Mouse (Mus musculus) liver, embryonic 13.5 days (tissue): ENCODE results near the gene Cenpp. TPM values are rescaled to one million over a fixed set of nuclear protein-coding genes. Genes with fewer than 3 reads are reported as not detected.

Source experiments
- ATAC-seq: fragments of 200-750 bp; cut with Nextera tagmentation; 2 replicates; pipeline ENCODE4 v1.8.0; 2017; ENCODE audit warnings: low read depth, mild to moderate bottlenecking, moderate number of reproducible peaks, moderate library complexity
- DNase-seq: peaks from one replicate; pipeline ENCODE4 v3.0.0; 2022
- H3K27ac ChIP-seq: fragments of 300-500 bp; sonication (generic); 2 replicates; pipeline ENCODE4 v1.5.1; 2015; ENCODE audit warnings: moderate library complexity, mild to moderate bottlenecking, inconsistent platforms
- H3K27me3 ChIP-seq: fragments of 300-500 bp; sonication (generic); 2 replicates; pipeline ENCODE4 v1.6.1; 2015; ENCODE audit warnings: mild to moderate bottlenecking, inconsistent platforms
- H3K36me3 ChIP-seq: fragments of 300-500 bp; sonication (generic); 2 replicates; pipeline ENCODE4 v1.6.1; 2015; ENCODE audit warnings: mild to moderate bottlenecking, inconsistent platforms
- H3K4me1 ChIP-seq: fragments of 300-500 bp; sonication (generic); replicated peaks from 2 replicates; pipeline ENCODE4 v1.6.1; 2015; ENCODE audit warnings: inconsistent platforms
- H3K4me2 ChIP-seq: fragments of 300-500 bp; sonication (generic); 2 replicates; pipeline ENCODE4 v1.6.1; 2015; ENCODE audit warnings: inconsistent platforms, mild to moderate bottlenecking, moderate library complexity
- H3K4me3 ChIP-seq: fragments of 300-500 bp; sonication (generic); replicated peaks from 2 replicates; pipeline ENCODE4 v1.5.1; 2015; ENCODE audit warnings: mild to moderate bottlenecking, inconsistent platforms
- H3K9ac ChIP-seq: fragments of 300-500 bp; sonication (generic); 2 replicates; pipeline ENCODE4 v1.6.1; 2015; ENCODE audit warnings: mild to moderate bottlenecking, inconsistent platforms
- H3K9me3 ChIP-seq: fragments of 300-500 bp; sonication (generic); replicated peaks from 2 replicates; pipeline ENCODE4 v1.6.1; 2016; ENCODE audit warnings: inconsistent platforms
- WGBS: fragments of 180-500 bp; shearing (Covaris S2); methylation state at CpG from one replicate; pipeline ENCODE4 v1.1.7; 2015; ENCODE audit not compliant: insufficient replicate concordance; 5-methylcytosine and 5-hydroxymethylcytosine counted together
- polyA plus RNA-seq: library from polyadenylated mRNA; unstranded; fragments of >200 nt; fragmentation: Nextera tagmentation; extraction: Ambion mirVana; gene quantifications from 2 replicates; pipeline ENCODE4 v1.2.1, GENCODE M21; 2015

Cenpp gene
- polyA plus RNA-seq, 1 experiment from 2014 or later, result 33.8 TPM

GRCm38 (mm10) chr13:49471981-49472675 lies 180.5 kb downstream of the Cenpp start:
- 56% methylated on average over 4 of the region's 4 CpGs for WGBS
- no peak for ATAC-seq

GRCm38 (mm10) chr13:49470806-49471205 lies 181.8 kb downstream of the Cenpp start:
- Histone ChIP-seq H3K9me3 (no peaks in the 10 kb centered on the region), H3K4me3 (no peak overlapping the region), H3K36me3 (peaks cover 3% of the 10 kb centered on the region), H3K4me2 (no peak overlapping the region), H3K4me1 (peaks cover 29% of the 10 kb centered on the region), H3K27me3 (no peaks in the 10 kb centered on the region), H3K9ac (no peak overlapping the region), H3K27ac (no peak overlapping the region)
- 42% methylated on average over 4 of the region's 4 CpGs for WGBS
- no peak for DNase-seq
- ATAC-seq, result no peak

More at GRCm38 (mm10) chr13:49471981-49472675, 180.5 kb downstream of the Cenpp start:
- Histone ChIP-seq H3K27ac (no peak overlapping the region), H3K27me3 (no peaks in the 10 kb centered on the region), H3K4me2 (no peak overlapping the region), H3K4me1 (peaks cover 16% of the 10 kb centered on the region; the same call in 1 of the 2 replicates), H3K9ac (no peak overlapping the region), H3K36me3 (no peaks in the 10 kb centered on the region), H3K4me3 (no peak overlapping the region), H3K9me3 (no peaks in the 10 kb centered on the region)
- no peak for DNase-seq

GRCm38 (mm10) chr13:49470319-49470718 lies 182.3 kb downstream of the Cenpp start:
- Histone ChIP-seq H3K27ac (no peak overlapping the region), H3K4me2 (no peak overlapping the region), H3K9me3 (no peaks in the 10 kb centered on the region), H3K36me3 (peaks cover 7% of the 10 kb centered on the region), H3K9ac (no peak overlapping the region), H3K27me3 (no peaks in the 10 kb centered on the region), H3K4me1 (peaks cover 34% of the 10 kb centered on the region), H3K4me3 (no peak overlapping the region)
- ATAC-seq (no peak), DNase-seq (no peak)
- WGBS, result 64% methylated on average over 4 of the region's 4 CpGs

GRCm38 (mm10) chr13:49469002-49469401 lies 183.6 kb downstream of the Cenpp start:
- no peaks in the 10 kb centered on the region for H3K27me3 ChIP-seq
- no peaks in the 10 kb centered on the region for H3K9me3 ChIP-seq
- 74% methylated on average over 5 of the region's 5 CpGs for WGBS
- H3K27ac ChIP-seq, result no peak overlapping the region
- ATAC-seq (no peak), DNase-seq (no peak)
- H3K4me1 ChIP-seq, result peaks cover 35% of the 10 kb centered on the region
- H3K36me3 ChIP-seq, result peaks cover 21% of the 10 kb centered on the region
- H3K9ac ChIP-seq, result no peak overlapping the region
- H3K4me3 ChIP-seq, result no peak overlapping the region
- H3K4me2 ChIP-seq, result no peak overlapping the region

GRCm38 (mm10) chr13:49467585-49467984 lies 185.0 kb downstream of the Cenpp start:
- no peak overlapping the region for H3K4me3 ChIP-seq
- no peak overlapping the region for H3K9ac ChIP-seq
- H3K27ac ChIP-seq, result no peak overlapping the region
- DNase-seq, result no peak
- H3K4me1 ChIP-seq, result peaks cover 35% of the 10 kb centered on the region
- no peak overlapping the region for H3K4me2 ChIP-seq
- peaks cover 31% of the 10 kb centered on the region for H3K36me3 ChIP-seq
- H3K27me3 ChIP-seq, result no peaks in the 10 kb centered on the region
- no peak for ATAC-seq
- 62% methylated on average over 2 of the region's 2 CpGs for WGBS
- no peaks in the 10 kb centered on the region for H3K9me3 ChIP-seq

GRCm38 (mm10) chr13:49466393-49467075 lies 186.1 kb downstream of the Cenpp start:
- ATAC-seq (no peak), DNase-seq (no peak)
- 73% methylated on average over 11 of the region's 11 CpGs for WGBS
- H3K27ac ChIP-seq, result no peak overlapping the region
- H3K27me3 ChIP-seq, result no peaks in the 10 kb centered on the region
- peaks cover 41% of the 10 kb centered on the region for H3K36me3 ChIP-seq
- peaks cover 26% of the 10 kb centered on the region for H3K4me1 ChIP-seq
- H3K4me2 ChIP-seq, result no peak overlapping the region
- H3K4me3 ChIP-seq, result no peak overlapping the region
- no peaks in the 10 kb centered on the region for H3K9me3 ChIP-seq
- no peak overlapping the region for H3K9ac ChIP-seq

- ATAC-seq, result peak; percentile 67
- no peak overlapping the region for H3K4me3 ChIP-seq
- H3K27ac ChIP-seq, result no peak overlapping the region
- no peaks in the 10 kb centered on the region for H3K9me3 ChIP-seq
- H3K36me3 ChIP-seq, result peaks cover 48% of the 10 kb centered on the region
- DNase-seq, result no peak
- H3K4me1 ChIP-seq, result peaks cover 24% of the 10 kb centered on the region
- WGBS, result 55% methylated on average over 4 of the region's 4 CpGs
- H3K27me3 ChIP-seq, result no peaks in the 10 kb centered on the region
- H3K4me2 ChIP-seq, result no peak overlapping the region
- no peak overlapping the region for H3K9ac ChIP-seq
These were observed 186.7 kb downstream of the Cenpp start for GRCm38 (mm10) chr13:49465875-49466274.

GRCm38 (mm10) chr13:49462921-49463320 lies 189.7 kb downstream of the Cenpp start:
- Histone ChIP-seq H3K4me3 (no peak overlapping the region), H3K36me3 (peaks cover 73% of the 10 kb centered on the region), H3K27ac (no peak overlapping the region), H3K9ac (no peak overlapping the region), H3K9me3 (no peaks in the 10 kb centered on the region), H3K4me2 (no peak overlapping the region), H3K27me3 (no peaks in the 10 kb centered on the region), H3K4me1 (peaks cover 24% of the 10 kb centered on the region)
- WGBS, result 88% methylated on average over 2 of the region's 2 CpGs
- no peak for ATAC-seq
- DNase-seq, result no peak

- Histone ChIP-seq H3K9me3 (no peaks in the 10 kb centered on the region), H3K36me3 (peaks cover 84% of the 10 kb centered on the region), H3K4me3 (no peak overlapping the region), H3K4me2 (no peak overlapping the region), H3K9ac (no peak overlapping the region), H3K4me1 (peaks cover 14% of the 10 kb centered on the region), H3K27me3 (no peaks in the 10 kb centered on the region), H3K27ac (no peak overlapping the region)
- ATAC-seq (no peak), DNase-seq (no peak)
- WGBS, result 86% methylated on average over 15 of the region's 15 CpGs
These were observed 191.0 kb downstream of the Cenpp start for GRCm38 (mm10) chr13:49461458-49462132.

- peaks cover 6% of the 10 kb centered on the region for H3K4me1 ChIP-seq
- no peak overlapping the region for H3K4me3 ChIP-seq
- no peak overlapping the region for H3K27ac ChIP-seq
- DNase-seq (no peak), ATAC-seq (no peak)
- no peaks in the 10 kb centered on the region for H3K27me3 ChIP-seq
- WGBS, result 75% methylated on average over 5 of the region's 5 CpGs
- peaks cover 82% of the 10 kb centered on the region for H3K36me3 ChIP-seq
- H3K9ac ChIP-seq, result no peak overlapping the region
- no peak overlapping the region for H3K4me2 ChIP-seq
- no peaks in the 10 kb centered on the region for H3K9me3 ChIP-seq
These were observed 191.7 kb downstream of the Cenpp start for GRCm38 (mm10) chr13:49460692-49461414.

GRCm38 (mm10) chr13:49460276-49460675 lies 192.3 kb downstream of the Cenpp start:
- H3K4me3 ChIP-seq, result no peak overlapping the region
- H3K4me1 ChIP-seq, result peaks cover under 1% of the 10 kb centered on the region; the same call in 1 of the 2 replicates
- no peak overlapping the region for H3K4me2 ChIP-seq
- ATAC-seq (no peak), DNase-seq (no peak)
- no peak overlapping the region for H3K9ac ChIP-seq
- WGBS, result 79% methylated on average over 4 of the region's 4 CpGs
- peaks cover 79% of the 10 kb centered on the region for H3K36me3 ChIP-seq
- H3K27ac ChIP-seq, result no peak overlapping the region
- no peaks in the 10 kb centered on the region for H3K27me3 ChIP-seq
- H3K9me3 ChIP-seq, result no peaks in the 10 kb centered on the region
